Mouse (Mus musculus) lung, postnatal 0 days (tissue): ENCODE results near the gene Dync1i1. TPM values are rescaled to one million over a fixed set of nuclear protein-coding genes. Genes with fewer than 3 reads are reported as not detected.

Experiments
- ATAC-seq: fragments of 200-750 bp; cut with Nextera tagmentation; 2 replicates; pipeline ENCODE4 v1.8.0; 2017; ENCODE audit warnings: moderate library complexity
- DNase-seq: peaks from one replicate; pipeline ENCODE4 v3.0.0-alpha.2; 2016; ENCODE audit warnings: low spot score
- H3K27ac ChIP-seq: fragments of 300-500 bp; sonication (generic); 2 replicates; pipeline ENCODE4 v1.5.1; 2014; ENCODE audit warnings: antibody characterized with exemption, mild to moderate bottlenecking, low read length, mixed read lengths
- H3K27me3 ChIP-seq: fragments of 300-500 bp; sonication (generic); replicated peaks from 2 replicates; pipeline ENCODE4 v1.6.1; 2014; ENCODE audit warnings: low read length, mixed read lengths; ENCODE audit not compliant: insufficient read depth
- H3K36me3 ChIP-seq: fragments of 300-500 bp; sonication (generic); 2 replicates; pipeline ENCODE4 v1.6.1; 2014; ENCODE audit warnings: low read length, mixed read lengths; ENCODE audit not compliant: insufficient read depth
- H3K4me1 ChIP-seq: fragments of 300-500 bp; sonication (generic); 2 replicates; pipeline ENCODE4 v1.6.1; 2014; ENCODE audit warnings: antibody characterized with exemption, low read depth, low read length, mixed read lengths; ENCODE audit not compliant: insufficient read depth
- H3K4me2 ChIP-seq: fragments of 300-500 bp; sonication (generic); replicated peaks from 2 replicates; pipeline ENCODE4 v1.6.1; 2014; ENCODE audit warnings: low read depth, mild to moderate bottlenecking, low read length, moderate library complexity, mixed read lengths
- H3K4me3 ChIP-seq: fragments of 300-500 bp; sonication (generic); 2 replicates; pipeline ENCODE4 v1.5.1; 2014; ENCODE audit warnings: low read depth, low read length
- H3K9ac ChIP-seq: fragments of 300-500 bp; sonication (generic); replicated peaks from 2 replicates; pipeline ENCODE4 v1.6.1; 2014; ENCODE audit warnings: low read depth, mild to moderate bottlenecking
- H3K9me3 ChIP-seq: fragments of 300-500 bp; sonication (generic); 2 replicates; pipeline ENCODE4 v1.6.1; 2016; ENCODE audit warnings: low read length, mixed read lengths
- CTCF ChIP-seq: IDR thresholded peaks from 2 replicates; pipeline ENCODE4 v1.5.1; 2016; ENCODE audit warnings: antibody characterized with exemption, mild to moderate bottlenecking
- EP300 ChIP-seq: IDR thresholded peaks from 2 replicates; pipeline ENCODE4 v1.6.1; 2016; ENCODE audit warnings: antibody characterized with exemption, mild to moderate bottlenecking, control low read depth
- WGBS: fragments of 180-500 bp; shearing (Covaris S2); extraction: QIAGEN DNeasy Blood & Tissue Kit; methylation state at CpG from one replicate; pipeline ENCODE4 v1.1.7; 2014; 5-methylcytosine and 5-hydroxymethylcytosine counted together
- polyA plus RNA-seq: library from polyadenylated mRNA; unstranded; fragments of >200 nt; fragmentation: Nextera tagmentation; extraction: Ambion mirVana; gene quantifications from 2 replicates; pipeline ENCODE4 v1.2.1, GENCODE M21; 2015

Gene Dync1i1
- polyA plus RNA-seq, 1 experiment from 2014 or later, result 0.82 TPM

- H3K27me3 ChIP-seq, result no peaks in the 10 kb centered on the region
- H3K27ac ChIP-seq, result no peak overlapping the region
- 84% methylated on average over 1 of the region's 1 CpGs for WGBS
- H3K4me2 ChIP-seq, result no peak overlapping the region
- no peaks in the 10 kb centered on the region for H3K9me3 ChIP-seq
- no peak overlapping the region for H3K4me3 ChIP-seq
- no peak overlapping the region for H3K9ac ChIP-seq
- H3K36me3 ChIP-seq, result no peaks in the 10 kb centered on the region
- no peak for TF ChIP-seq EP300
- TF ChIP-seq CTCF, result no peak
- no peaks in the 10 kb centered on the region for H3K4me1 ChIP-seq
- ATAC-seq (no peak), DNase-seq (no peak)
Observed at GRCm38 (mm10) chr6:5734862-5735261, 9.4 kb downstream of the Dync1i1 start.

GRCm38 (mm10) chr6:5739711-5740110, 14.3 kb downstream of the Dync1i1 start:
- H3K27me3 ChIP-seq, result no peaks in the 10 kb centered on the region
- H3K9me3 ChIP-seq, result no peaks in the 10 kb centered on the region
- no peak for TF ChIP-seq CTCF
- TF ChIP-seq EP300, result no peak
- no peaks in the 10 kb centered on the region for H3K4me1 ChIP-seq
- H3K36me3 ChIP-seq, result no peaks in the 10 kb centered on the region
- no peak overlapping the region for H3K27ac ChIP-seq
- WGBS, result 78% methylated on average over 7 of the region's 7 CpGs
- no peak overlapping the region for H3K4me2 ChIP-seq
- H3K9ac ChIP-seq, result no peak overlapping the region
- ATAC-seq (no peak), DNase-seq (no peak)
- H3K4me3 ChIP-seq, result no peak overlapping the region

- ATAC-seq, result no peak
- 78% methylated on average over 6 of the region's 6 CpGs for WGBS
Observed at GRCm38 (mm10) chr6:5741395-5742032, 16.1 kb downstream of the Dync1i1 start.

GRCm38 (mm10) chr6:5750079-5750711, 24.8 kb downstream of the Dync1i1 start:
- no peak overlapping the region for H3K9ac ChIP-seq
- no peaks in the 10 kb centered on the region for H3K4me1 ChIP-seq
- H3K9me3 ChIP-seq, result no peaks in the 10 kb centered on the region
- ATAC-seq (no peak), DNase-seq (no peak)
- WGBS, result 53% methylated on average over 6 of the region's 6 CpGs
- H3K27ac ChIP-seq, result no peak overlapping the region
- H3K4me2 ChIP-seq, result no peak overlapping the region
- H3K4me3 ChIP-seq, result no peak overlapping the region
- TF ChIP-seq CTCF, result no peak
- no peaks in the 10 kb centered on the region for H3K27me3 ChIP-seq
- no peaks in the 10 kb centered on the region for H3K36me3 ChIP-seq

More at GRCm38 (mm10) chr6:5741395-5742032, 16.1 kb downstream of the Dync1i1 start:
- Histone ChIP-seq H3K9me3 (no peaks in the 10 kb centered on the region), H3K4me3 (no peak overlapping the region), H3K36me3 (no peaks in the 10 kb centered on the region), H3K9ac (no peak overlapping the region), H3K4me2 (no peak overlapping the region), H3K27me3 (no peaks in the 10 kb centered on the region), H3K4me1 (no peaks in the 10 kb centered on the region), H3K27ac (no peak overlapping the region)
- no peak for DNase-seq
- TF ChIP-seq EP300, result no peak
- TF ChIP-seq CTCF, result no peak

- no peak for TF ChIP-seq CTCF
- TF ChIP-seq EP300, result no peak
Observed at GRCm38 (mm10) chr6:5752128-5752527, 26.7 kb downstream of the Dync1i1 start.

GRCm38 (mm10) chr6:5752617-5753016, 27.2 kb downstream of the Dync1i1 start:
- no peak overlapping the region for H3K9ac ChIP-seq
- no peak overlapping the region for H3K4me2 ChIP-seq
- no peaks in the 10 kb centered on the region for H3K4me1 ChIP-seq
- H3K36me3 ChIP-seq, result no peaks in the 10 kb centered on the region
- TF ChIP-seq EP300 (no peak), CTCF (no peak)
- no peaks in the 10 kb centered on the region for H3K27me3 ChIP-seq
- 65% methylated on average over 5 of the region's 5 CpGs for WGBS
- no peaks in the 10 kb centered on the region for H3K9me3 ChIP-seq
- DNase-seq, result no peak
- H3K4me3 ChIP-seq, result no peak overlapping the region
- no peak overlapping the region for H3K27ac ChIP-seq
- no peak for ATAC-seq

More at GRCm38 (mm10) chr6:5752128-5752527, 26.7 kb downstream of the Dync1i1 start:
- Histone ChIP-seq H3K9ac (no peak overlapping the region), H3K9me3 (no peaks in the 10 kb centered on the region), H3K27ac (no peak overlapping the region), H3K4me2 (no peak overlapping the region), H3K4me3 (no peak overlapping the region), H3K36me3 (no peaks in the 10 kb centered on the region), H3K4me1 (no peaks in the 10 kb centered on the region), H3K27me3 (no peaks in the 10 kb centered on the region)
- DNase-seq (peak; percentile 19), ATAC-seq (no peak)
- 51% methylated on average over 16 of the region's 16 CpGs for WGBS
